Mouse (Mus musculus) neutrophil, adult 83 days (primary cell): ENCODE data around the gene Ltb4r1. TPM values are rescaled to one million over a fixed set of nuclear protein-coding genes. Genes with fewer than 3 reads are reported as not detected.

Source experiments
- total RNA-seq, 2 experiments: library from RNA; stranded (reverse); gene quantifications; one replicate each; pipeline ENCODE4 v1.2.4; 2023

Gene Ltb4r1
- total RNA-seq = 100 to 1,000 TPM; 205 to 213 TPM

GRCm38 (mm10) chr14:55765696-55766095, at the start of gene Ltb4r1:
Gene Ltb4r1, plus strand, starts transcription at chr14:55765962.

GRCm38 (mm10) chr14:55721700-55722437, 43.9 kb upstream of the Ltb4r1 start, which contains the start of gene Rabggta:
Gene Rabggta, minus strand, starts transcription at chr14:55722263.

GRCm38 (mm10) chr14:55745180-55745860, 20.4 kb upstream of the Ltb4r1 start, which contains the start of the genes Dhrs1 and Nop9:
Gene Dhrs1, minus strand, starts transcription at chr14:55745690.
Gene Nop9, plus strand, starts transcription at chr14:55745693.

GRCm38 (mm10) chr14:55758363-55758784, 7.4 kb upstream of the Ltb4r1 start, which contains the start of gene Cideb:
Gene Cideb, minus strand, starts transcription at chr14:55758458.

GRCm38 (mm10) chr14:55761163-55761562, 4.6 kb upstream of the Ltb4r1 start, which contains the start of gene Ltb4r2:
Gene Ltb4r2, plus strand, starts transcription at chr14:55761428.

GRCm38 (mm10) chr14:55783958-55784235, 18.1 kb downstream of the Ltb4r1 start, which contains the start of gene Adcy4:
Gene Adcy4, minus strand, starts transcription at chr14:55784095.

GRCm38 (mm10) chr14:55788256-55789050, 22.7 kb downstream of the Ltb4r1 start, which contains the start of gene Ripk3:
Gene Ripk3, minus strand, starts transcription at chr14:55788865.

Other genes starting within 250 kb of the Ltb4r1 start
- gene Nrl, start 241.0 kb upstream of the Ltb4r1 start, total RNA-seq = not detected
- 10 to 100 TPM; 28.8 to 36.8 TPM for gene Pck2, start 225.7 kb upstream of the Ltb4r1 start, total RNA-seq
- gene Dcaf11, start 206.0 kb upstream of the Ltb4r1 start, total RNA-seq = 10 to 100 TPM; 48.3 to 50.3 TPM
- 10 to 100 TPM in 1 of 2 experiments, 1 to 10 TPM in 1; 8.6 to 10.4 TPM for gene A730061H03Rik, start 205.6 kb upstream of the Ltb4r1 start, total RNA-seq
- gene Fitm1, start 190.3 kb upstream of the Ltb4r1 start, total RNA-seq = not detected
- gene Psme1, start 187.8 kb upstream of the Ltb4r1 start, total RNA-seq = 100 to 1,000 TPM; 144 to 155 TPM
- 1 to 10 TPM; 4.9 to 6.6 TPM for gene Emc9, start 180.7 kb upstream of the Ltb4r1 start, total RNA-seq
- 100 to 1,000 TPM; 191 to 193 TPM for gene Psme2, start 174.8 kb upstream of the Ltb4r1 start, total RNA-seq
- 10 to 100 TPM; 51.6 to 55.7 TPM for gene Rnf31, start 174.3 kb upstream of the Ltb4r1 start, total RNA-seq
- 10 to 100 TPM; 41.1 to 56.8 TPM for gene Irf9, start 162.4 kb upstream of the Ltb4r1 start, total RNA-seq
- gene Rec8, start 147.9 kb upstream of the Ltb4r1 start, total RNA-seq = 1 to 10 TPM; 1.2 to 3.1 TPM
- gene Ipo4, start 130.0 kb upstream of the Ltb4r1 start, total RNA-seq = 10 to 100 TPM; 12.2 to 12.4 TPM
- 1 to 10 TPM in 1 of 2 experiments, under 1 TPM in 1; 0.31 to 1.2 TPM for gene Gm49378, start 128.1 kb upstream of the Ltb4r1 start, total RNA-seq
- gene Tm9sf1, start 122.2 kb upstream of the Ltb4r1 start, total RNA-seq = 10 to 100 TPM; 34.3 to 37.8 TPM
- gene Tssk4, start 115.8 kb upstream of the Ltb4r1 start, total RNA-seq = 1 to 10 TPM; 2.0 to 3.4 TPM
- 10 to 100 TPM; 15.9 TPM for gene Mdp1, start 105.5 kb upstream of the Ltb4r1 start, total RNA-seq
- gene Gmpr2, start 94.0 kb upstream of the Ltb4r1 start, total RNA-seq = 10 to 100 TPM; 14.6 to 15.9 TPM
- 100 to 1,000 TPM; 178 to 185 TPM for gene Nedd8, start 93.8 kb upstream of the Ltb4r1 start, total RNA-seq
- gene Tinf2, start 84.1 kb upstream of the Ltb4r1 start, total RNA-seq = 10 to 100 TPM; 60.2 to 61.1 TPM
- 1 to 10 TPM; 1.3 to 2.2 TPM for gene Tgm1, start 52.0 kb upstream of the Ltb4r1 start, total RNA-seq
- gene Rabggta, start 43.7 kb upstream of the Ltb4r1 start, total RNA-seq = 10 to 100 TPM; 21.0 to 23.4 TPM
- gene Dhrs1, start 20.3 kb upstream of the Ltb4r1 start, total RNA-seq = 10 to 100 TPM; 57.3 to 62.3 TPM
- 10 to 100 TPM; 14.8 to 20.7 TPM for gene Nop9, start 20.3 kb upstream of the Ltb4r1 start, total RNA-seq
- under 1 TPM; 0.33 to 0.57 TPM for gene Cideb, start 7.5 kb upstream of the Ltb4r1 start, total RNA-seq
- under 1 TPM; 0.55 to 0.61 TPM for gene Ltb4r2, start 4.5 kb upstream of the Ltb4r1 start, total RNA-seq
- gene Adcy4, start 18.1 kb downstream of the Ltb4r1 start, total RNA-seq = under 1 TPM; 0.29 to 0.77 TPM
- gene Ripk3, start 22.9 kb downstream of the Ltb4r1 start, total RNA-seq = 10 to 100 TPM; 32.4 to 37.6 TPM
- gene Nfatc4, start 57.2 kb downstream of the Ltb4r1 start, total RNA-seq = not detected
- gene Nynrin, start 88.0 kb downstream of the Ltb4r1 start, total RNA-seq = 1 to 10 TPM; 2.9 to 4.2 TPM
- gene Cbln3, start 118.4 kb downstream of the Ltb4r1 start, total RNA-seq = 1 to 10 TPM in 1 of 2 experiments, under 1 TPM in 1; 0.53 to 1.3 TPM
- 10 to 100 TPM; 62.4 to 74.0 TPM for gene Khnyn, start 119.0 kb downstream of the Ltb4r1 start, total RNA-seq
- 1 to 10 TPM; 1.9 to 2.5 TPM for gene Sdr39u1, start 134.3 kb downstream of the Ltb4r1 start, total RNA-seq
- not detected for gene Cma1, start 178.7 kb downstream of the Ltb4r1 start, total RNA-seq
- gene Cma2, start 185.0 kb downstream of the Ltb4r1 start, total RNA-seq = not detected